Mouse (Mus musculus) intestine, postnatal 0 days (tissue): ENCODE data around the gene Mrpl43. TPM values are rescaled to one million over a fixed set of nuclear protein-coding genes. Genes with fewer than 3 reads are reported as not detected.

ENCODE experiments used
- ATAC-seq: fragments of 200-750 bp; cut with Nextera tagmentation; 2 replicates; pipeline ENCODE4 v1.8.0; 2017; ENCODE audit warnings: mild to moderate bottlenecking, moderate TSS enrichment, moderate library complexity
- H3K27ac ChIP-seq: fragments of 300-500 bp; sonication (generic); 2 replicates; pipeline ENCODE4 v1.5.1; 2014; ENCODE audit warnings: mild to moderate bottlenecking, low read depth, low read length, moderate library complexity
- H3K27me3 ChIP-seq: fragments of 300-500 bp; sonication (generic); replicated peaks from 2 replicates; pipeline ENCODE4 v1.6.1; 2014; ENCODE audit warnings: low read length, mixed read lengths; ENCODE audit not compliant: control insufficient read depth, insufficient read depth
- H3K36me3 ChIP-seq: fragments of 300-500 bp; sonication (generic); 2 replicates; pipeline ENCODE4 v1.6.1; 2014; ENCODE audit warnings: mild to moderate bottlenecking, moderate library complexity; ENCODE audit not compliant: control insufficient read depth, insufficient read depth
- H3K4me1 ChIP-seq: fragments of 300-500 bp; sonication (generic); replicated peaks from 2 replicates; pipeline ENCODE4 v1.6.1; 2014; ENCODE audit warnings: antibody characterized with exemption, low read length, mixed read lengths; ENCODE audit not compliant: control insufficient read depth, insufficient read depth
- H3K4me2 ChIP-seq: fragments of 300-500 bp; sonication (generic); replicated peaks from 2 replicates; pipeline ENCODE4 v1.6.1; 2014; ENCODE audit warnings: low read depth, mild to moderate bottlenecking, moderate library complexity
- H3K4me3 ChIP-seq: fragments of 300-500 bp; sonication (generic); 2 replicates; pipeline ENCODE4 v1.5.1; 2014; ENCODE audit warnings: low read depth, low read length
- H3K9ac ChIP-seq: fragments of 300-500 bp; sonication (generic); 2 replicates; pipeline ENCODE4 v1.6.1; 2014; ENCODE audit warnings: mild to moderate bottlenecking, low read depth, low read length
- H3K9me3 ChIP-seq: fragments of 300-500 bp; sonication (generic); 2 replicates; pipeline ENCODE4 v1.6.1; 2016; ENCODE audit warnings: mixed run types; ENCODE audit not compliant: control insufficient read depth
- CTCF ChIP-seq: sonication (generic); IDR thresholded peaks from 2 replicates; pipeline ENCODE4 v1.5.1; 2016; ENCODE audit warnings: low read depth, mild to moderate bottlenecking, control low read depth, antibody characterized with exemption, moderate library complexity
- WGBS: fragments of 180-500 bp; shearing (Covaris S2); extraction: QIAGEN DNeasy Blood & Tissue Kit; methylation state at CpG from one replicate; pipeline ENCODE4 v1.1.7; 2014; 5-methylcytosine and 5-hydroxymethylcytosine counted together
- polyA plus RNA-seq: library from polyadenylated mRNA; unstranded; fragments of >200 nt; fragmentation: Nextera tagmentation; extraction: Ambion mirVana; gene quantifications from 2 replicates; pipeline ENCODE4 v1.2.1, GENCODE M21; 2015

Gene Mrpl43
- polyA plus RNA-seq, 1 experiment from 2014 or later: 80.1 TPM

- Histone ChIP-seq H3K4me3 (peak overlapping the region; percentile 37), H3K4me1 (0 out of 2 replicates have a peak, but pooled peaks cover 3% of the 10 kb centered on the region), H3K36me3 (peaks cover 12% of the 10 kb centered on the region), H3K9me3 (no peaks in the 10 kb centered on the region), H3K9ac (peak overlapping the region; percentile 51; the same call in 1 of the 2 replicates), H3K4me2 (peak overlapping the region; percentile 78), H3K27ac (peak overlapping the region; percentile 88), H3K27me3 (peaks cover 5% of the 10 kb centered on the region)
- 16% methylated on average over 11 of the region's 11 CpGs for WGBS
- TF ChIP-seq CTCF: no peak
- ATAC-seq: peak; percentile 49
These were observed 41.8 kb upstream of the Mrpl43 start for GRCm38 (mm10) chr19:45047935-45048643.

- peak; percentile 81 for ATAC-seq
- WGBS: 0% methylated on average over 26 of the region's 26 CpGs
- no peaks in the 10 kb centered on the region for H3K9me3 ChIP-seq
- H3K4me2 ChIP-seq: peak within 1 kb of the TSS; percentile 78
- peaks cover 5% of the 10 kb centered on the region for H3K27me3 ChIP-seq
- H3K4me3 ChIP-seq: peak within 1 kb of the TSS; percentile 37
- peak within 1 kb of the TSS; percentile 88 for H3K27ac ChIP-seq
- TF ChIP-seq CTCF: peak; percentile 88
- peak within 1 kb of the TSS; percentile 51; the same call in 1 of the 2 replicates for H3K9ac ChIP-seq
- peaks cover 8% of the 10 kb centered on the region; the same call in 1 of the 2 replicates for H3K36me3 ChIP-seq
- H3K4me1 ChIP-seq: 0 out of 2 replicates have a peak, but pooled peaks cover 3% of the 10 kb centered on the region
These were observed 41.2 kb upstream of the Mrpl43 start, which contains the start of gene Sfxn3 for GRCm38 (mm10) chr19:45047417-45047934. Sfxn3 (plus strand) TSS chr19:45047503.

- H3K9me3 ChIP-seq: no peaks in the 10 kb centered on the region
- H3K27ac ChIP-seq: peak overlapping the region; percentile 88
- H3K4me3 ChIP-seq: peak overlapping the region; percentile 37
- peak; percentile 42 for TF ChIP-seq CTCF
- peaks cover 5% of the 10 kb centered on the region for H3K27me3 ChIP-seq
- H3K4me1 ChIP-seq: 0 out of 2 replicates have a peak, but pooled peaks cover 3% of the 10 kb centered on the region
- H3K36me3 ChIP-seq: peaks cover 8% of the 10 kb centered on the region; the same call in 1 of the 2 replicates
- peak overlapping the region; percentile 78 for H3K4me2 ChIP-seq
- under 1% methylated on average over 34 of the region's 34 CpGs for WGBS
- peak; percentile 62 for ATAC-seq
- no peak overlapping the region for H3K9ac ChIP-seq
These were observed 40.5 kb upstream of the Mrpl43 start for GRCm38 (mm10) chr19:45046523-45047321.

- Histone ChIP-seq H3K36me3 (peaks cover 3% of the 10 kb centered on the region; the same call in 1 of the 2 replicates), H3K9ac (no peak within 1 kb of the TSS), H3K27ac (no peak within 1 kb of the TSS), H3K4me1 (0 out of 2 replicates have a peak, but pooled peaks cover 3% of the 10 kb centered on the region), H3K4me2 (peak within 1 kb of the TSS; percentile 78), H3K27me3 (peaks cover 5% of the 10 kb centered on the region), H3K4me3 (peak within 1 kb of the TSS; percentile 37), H3K9me3 (no peaks in the 10 kb centered on the region)
- ATAC-seq: no peak
- WGBS: 84% methylated on average over 5 of the region's 5 CpGs
- no peak for TF ChIP-seq CTCF
These were observed 39.4 kb upstream of the Mrpl43 start, which contains the start of gene Pdzd7 for GRCm38 (mm10) chr19:45045651-45046050. Pdzd7 (minus strand) TSS chr19:45045717.

- no peak for ATAC-seq
- H3K9me3 ChIP-seq: no peaks in the 10 kb centered on the region
- H3K4me2 ChIP-seq: no peak overlapping the region
- H3K9ac ChIP-seq: no peak overlapping the region
- H3K4me1 ChIP-seq: 0 out of 2 replicates have a peak, but pooled peaks cover 3% of the 10 kb centered on the region
- no peak for TF ChIP-seq CTCF
- no peak overlapping the region for H3K27ac ChIP-seq
- H3K27me3 ChIP-seq: peaks cover 5% of the 10 kb centered on the region
- H3K4me3 ChIP-seq: no peak overlapping the region
- H3K36me3 ChIP-seq: no peaks in the 10 kb centered on the region
- 55% methylated on average over 15 of the region's 15 CpGs for WGBS
These were observed 39.0 kb upstream of the Mrpl43 start for GRCm38 (mm10) chr19:45045236-45045635.
